Mouse (Mus musculus): ENCODE measurements around the gene Dnajb11.

The Dnajb11 gene

GRCm38 (mm10) chr16:22857431-22858113 lies at the start of gene Dnajb11, which contains the start of gene Tbccd1:
TSS of gene Dnajb11 (plus strand) at chr16:22857845.
TSS of gene Tbccd1 (minus strand) at chr16:22857669.
- in situ Hi-C loops (cut with MboI; ENCODE audit: low sequenced_read_pairs) = no loop called here

GRCm38 (mm10) chr16:22811477-22811876 lies 46.2 kb upstream of the Dnajb11 start, which contains the start of gene Crygs:
TSS of gene Crygs (minus strand) at chr16:22811577.
- in situ Hi-C loops (cut with MboI; ENCODE audit: low sequenced_read_pairs) = no loop called here

GRCm38 (mm10) chr16:22820731-22821130 lies 36.9 kb upstream of the Dnajb11 start:
- in situ Hi-C loops (cut with MboI; ENCODE audit: low sequenced_read_pairs) = no loop called here

- in situ Hi-C loops (cut with MboI; ENCODE audit: low sequenced_read_pairs) = no loop called here
Measured at GRCm38 (mm10) chr16:22832932-22833525, 24.6 kb upstream of the Dnajb11 start.

GRCm38 (mm10) chr16:22839146-22839857 lies 18.3 kb upstream of the Dnajb11 start:
- in situ Hi-C loops (cut with MboI; ENCODE audit: low sequenced_read_pairs) = no loop called here

GRCm38 (mm10) chr16:22842871-22843270 lies 14.8 kb upstream of the Dnajb11 start:
- in situ Hi-C loops (cut with MboI; ENCODE audit: low sequenced_read_pairs) = no loop called here

- in situ Hi-C loops (cut with MboI; ENCODE audit: low sequenced_read_pairs) = no loop called here
Measured at GRCm38 (mm10) chr16:22844061-22844801, 13.4 kb upstream of the Dnajb11 start.

GRCm38 (mm10) chr16:22844834-22845233 lies 12.8 kb upstream of the Dnajb11 start:
- in situ Hi-C loops (cut with MboI; ENCODE audit: low sequenced_read_pairs) = no loop called here

GRCm38 (mm10) chr16:22845481-22845880 lies 12.2 kb upstream of the Dnajb11 start:
- in situ Hi-C loops (cut with MboI; ENCODE audit: low sequenced_read_pairs) = no loop called here

- in situ Hi-C loops (cut with MboI; ENCODE audit: low sequenced_read_pairs) = no loop called here
Measured at GRCm38 (mm10) chr16:22847686-22848085, 10.0 kb upstream of the Dnajb11 start.

- in situ Hi-C loops (cut with MboI; ENCODE audit: low sequenced_read_pairs) = no loop called here
Measured at GRCm38 (mm10) chr16:22848331-22848730, 9.3 kb upstream of the Dnajb11 start.

GRCm38 (mm10) chr16:22852709-22853108 lies 4.9 kb upstream of the Dnajb11 start:
- in situ Hi-C loops (cut with MboI; ENCODE audit: low sequenced_read_pairs) = no loop called here

GRCm38 (mm10) chr16:22856773-22857172 lies 872 bp upstream of the Dnajb11 start:
- in situ Hi-C loops (cut with MboI; ENCODE audit: low sequenced_read_pairs) = no loop called here

GRCm38 (mm10) chr16:22872397-22872796 lies 14.8 kb downstream of the Dnajb11 start:
- in situ Hi-C loops (cut with MboI; ENCODE audit: low sequenced_read_pairs) = no loop called here

- in situ Hi-C loops (cut with MboI; ENCODE audit: low sequenced_read_pairs) = no loop called here
Measured at GRCm38 (mm10) chr16:22873369-22873768, 15.7 kb downstream of the Dnajb11 start.

GRCm38 (mm10) chr16:22876218-22877043 lies 18.8 kb downstream of the Dnajb11 start:
- in situ Hi-C loops (cut with MboI; ENCODE audit: low sequenced_read_pairs) = loop anchor here (25.0 kb wide), 1 partner anchor 161 kb away; the partner anchor contains the start of gene Kng2

GRCm38 (mm10) chr16:22877660-22878390 lies 20.2 kb downstream of the Dnajb11 start:
- in situ Hi-C loops (cut with MboI; ENCODE audit: low sequenced_read_pairs) = loop anchor here (25.0 kb wide), 1 partner anchor 159 kb away; the partner anchor contains the start of gene Kng2

- in situ Hi-C loops (cut with MboI; ENCODE audit: low sequenced_read_pairs) = loop anchor here (25.0 kb wide), 1 partner anchor 159 kb away; the partner anchor contains the start of gene Kng2
Measured at GRCm38 (mm10) chr16:22878716-22879115, 21.1 kb downstream of the Dnajb11 start.

GRCm38 (mm10) chr16:22879945-22880595 lies 22.4 kb downstream of the Dnajb11 start:
- in situ Hi-C loops (cut with MboI; ENCODE audit: low sequenced_read_pairs) = loop anchor here (25.0 kb wide), 1 partner anchor 157 kb away; the partner anchor contains the start of gene Kng2
